Mouse (Mus musculus) heart, embryonic 12.5 days (tissue): Measurements from ENCODE around the gene Znrd1as. TPM values are rescaled to one million over a fixed set of nuclear protein-coding genes. Genes with fewer than 3 reads are reported as not detected.
A peak's percentile ranks its signal among the peaks of the same experiment; 100 is the strongest.

Experiments used
- ATAC-seq: fragments of 200-750 bp; cut with Nextera tagmentation; 2 replicates; pipeline ENCODE4 v1.8.0; 2017; ENCODE audit warnings: moderate TSS enrichment, moderate library complexity; ENCODE audit not compliant: insufficient number of reproducible peaks, low FRiP score
- H3K27ac ChIP-seq: fragments of 300-500 bp; sonication (generic); 2 replicates; pipeline ENCODE4 v1.5.1; 2016; ENCODE audit warnings: mild to moderate bottlenecking, moderate library complexity; ENCODE audit not compliant: poor library complexity, severe bottlenecking
- H3K27me3 ChIP-seq: fragments of 300-500 bp; sonication (generic); replicated peaks from 2 replicates; pipeline ENCODE4 v1.6.1; 2016; ENCODE audit warnings: mild to moderate bottlenecking, moderate library complexity
- H3K36me3 ChIP-seq: fragments of 300-500 bp; sonication (generic); 2 replicates; pipeline ENCODE4 v1.6.1; 2016; ENCODE audit warnings: mild to moderate bottlenecking, moderate library complexity
- H3K4me1 ChIP-seq: fragments of 300-500 bp; sonication (generic); replicated peaks from 2 replicates; pipeline ENCODE4 v1.6.1; 2016; ENCODE audit warnings: mild to moderate bottlenecking
- H3K4me2 ChIP-seq: fragments of 300-500 bp; sonication (generic); 2 replicates; pipeline ENCODE4 v1.6.1; 2016; ENCODE audit warnings: mild to moderate bottlenecking, moderate library complexity
- H3K4me3 ChIP-seq: fragments of 300-500 bp; sonication (generic); 2 replicates; pipeline ENCODE4 v1.5.1; 2016; ENCODE audit warnings: mild to moderate bottlenecking
- H3K9ac ChIP-seq: fragments of 300-500 bp; sonication (generic); 2 replicates; pipeline ENCODE4 v1.6.1; 2016; ENCODE audit warnings: mild to moderate bottlenecking, moderate library complexity
- H3K9me3 ChIP-seq: fragments of 300-500 bp; sonication (generic); replicated peaks from 2 replicates; pipeline ENCODE4 v1.6.1; 2016; ENCODE audit warnings: mild to moderate bottlenecking, moderate library complexity
- WGBS: fragments of 180-500 bp; shearing (Covaris S2); methylation state at CpG from one replicate; pipeline ENCODE4 v1.1.7; 2016; 5-methylcytosine and 5-hydroxymethylcytosine counted together
- polyA plus RNA-seq: library from polyadenylated mRNA; unstranded; fragments of >200 nt; fragmentation: Nextera tagmentation; extraction: Ambion mirVana; gene quantifications from 2 replicates; pipeline ENCODE4 v1.2.1, GENCODE M21; 2016

The Znrd1as gene
- polyA plus RNA-seq, 1 experiment from 2014 or later, result 6.7 TPM

GRCm38 (mm10) chr17:36931130-36931529 lies 27.3 kb upstream of the Znrd1as start:
- no peak overlapping the region for H3K9ac ChIP-seq
- H3K27ac ChIP-seq, result no peak overlapping the region
- H3K9me3 ChIP-seq, result no peaks in the 10 kb centered on the region
- peaks cover 7% of the 10 kb centered on the region; the same call in 1 of the 2 replicates for H3K4me1 ChIP-seq
- no peak overlapping the region for H3K4me3 ChIP-seq
- H3K36me3 ChIP-seq, result no peaks in the 10 kb centered on the region
- WGBS, result 72% methylated on average over 4 of the region's 4 CpGs
- ATAC-seq, result no peak
- no peak overlapping the region for H3K4me2 ChIP-seq
- 0 out of 2 replicates have a peak, but pooled peaks cover under 1% of the 10 kb centered on the region for H3K27me3 ChIP-seq

- Histone ChIP-seq H3K4me1 (peaks cover 7% of the 10 kb centered on the region; the same call in 1 of the 2 replicates), H3K36me3 (no peaks in the 10 kb centered on the region), H3K9me3 (no peaks in the 10 kb centered on the region), H3K4me3 (no peak overlapping the region), H3K9ac (no peak overlapping the region), H3K27ac (no peak overlapping the region), H3K4me2 (no peak overlapping the region), H3K27me3 (peaks cover 4% of the 10 kb centered on the region; the same call in 1 of the 2 replicates)
- WGBS, result 47% methylated on average over 2 of the region's 2 CpGs
- ATAC-seq, result no peak
Observed at GRCm38 (mm10) chr17:36931806-36932205, 26.6 kb upstream of the Znrd1as start.

GRCm38 (mm10) chr17:36938056-36938455 lies 20.3 kb upstream of the Znrd1as start:
- Histone ChIP-seq H3K9me3 (no peaks in the 10 kb centered on the region), H3K27me3 (peaks cover 36% of the 10 kb centered on the region), H3K4me2 (no peak overlapping the region), H3K4me3 (no peak overlapping the region), H3K27ac (no peak overlapping the region), H3K9ac (no peak overlapping the region), H3K4me1 (peaks cover 8% of the 10 kb centered on the region), H3K36me3 (no peaks in the 10 kb centered on the region)
- no peak for ATAC-seq
- 66% methylated on average over 2 of the region's 2 CpGs for WGBS

- ATAC-seq, result peak; percentile 26; the same call in 1 of the 2 replicates
- no peaks in the 10 kb centered on the region for H3K36me3 ChIP-seq
- WGBS, result 42% methylated on average over 10 of the region's 10 CpGs
- peak overlapping the region; percentile 75 for H3K4me2 ChIP-seq
- no peaks in the 10 kb centered on the region for H3K9me3 ChIP-seq
- peak overlapping the region; percentile 49 for H3K4me3 ChIP-seq
- peaks cover 13% of the 10 kb centered on the region for H3K4me1 ChIP-seq
- peaks cover 69% of the 10 kb centered on the region for H3K27me3 ChIP-seq
- no peak overlapping the region for H3K9ac ChIP-seq
- no peak overlapping the region for H3K27ac ChIP-seq
Observed at GRCm38 (mm10) chr17:36942391-36942790, 16.0 kb upstream of the Znrd1as start.

- Histone ChIP-seq H3K27ac (no peak within 1 kb of the TSS), H3K4me3 (peak within 1 kb of the TSS; percentile 49), H3K4me2 (peak within 1 kb of the TSS; percentile 75), H3K9me3 (no peaks in the 10 kb centered on the region), H3K4me1 (peaks cover 14% of the 10 kb centered on the region), H3K27me3 (peaks cover 69% of the 10 kb centered on the region), H3K9ac (peak within 1 kb of the TSS; percentile 42), H3K36me3 (no peaks in the 10 kb centered on the region)
- WGBS, result 2% methylated on average over 59 of the region's 59 CpGs
- no peak for ATAC-seq
Observed at GRCm38 (mm10) chr17:36942791-36943471, 15.5 kb upstream of the Znrd1as start, which contains the start of gene Rnf39. Gene Rnf39 (plus strand): TSS chr17:36942918.

- 21% methylated on average over 5 of the region's 5 CpGs for WGBS
- H3K4me2 ChIP-seq, result peak overlapping the region; percentile 75
- H3K27ac ChIP-seq, result no peak overlapping the region
- ATAC-seq, result no peak
- no peak overlapping the region for H3K9ac ChIP-seq
- H3K4me3 ChIP-seq, result peak overlapping the region; percentile 49; the same call in 1 of the 2 replicates
- H3K4me1 ChIP-seq, result peaks cover 14% of the 10 kb centered on the region
- H3K36me3 ChIP-seq, result peaks cover 5% of the 10 kb centered on the region
- peaks cover 69% of the 10 kb centered on the region for H3K27me3 ChIP-seq
- no peaks in the 10 kb centered on the region for H3K9me3 ChIP-seq
Observed at GRCm38 (mm10) chr17:36943691-36944090, 14.7 kb upstream of the Znrd1as start.

GRCm38 (mm10) chr17:36944121-36944775 lies 14.1 kb upstream of the Znrd1as start:
- H3K36me3 ChIP-seq, result peaks cover 10% of the 10 kb centered on the region
- WGBS, result 23% methylated on average over 7 of the region's 9 CpGs
- H3K4me3 ChIP-seq, result no peak overlapping the region
- no peak overlapping the region for H3K9ac ChIP-seq
- no peak for ATAC-seq
- H3K4me1 ChIP-seq, result peaks cover 14% of the 10 kb centered on the region
- H3K27ac ChIP-seq, result no peak overlapping the region
- no peak overlapping the region for H3K4me2 ChIP-seq
- H3K27me3 ChIP-seq, result peaks cover 69% of the 10 kb centered on the region
- no peaks in the 10 kb centered on the region for H3K9me3 ChIP-seq

GRCm38 (mm10) chr17:36947051-36947819 lies 11.2 kb upstream of the Znrd1as start:
- Histone ChIP-seq H3K4me1 (peaks cover 24% of the 10 kb centered on the region), H3K27me3 (peaks cover 46% of the 10 kb centered on the region), H3K9me3 (no peaks in the 10 kb centered on the region), H3K36me3 (peaks cover 14% of the 10 kb centered on the region), H3K27ac (no peak overlapping the region), H3K4me2 (peak overlapping the region; percentile 93), H3K4me3 (peak overlapping the region; percentile 48), H3K9ac (peak overlapping the region; percentile 73)
- 2% methylated on average over 62 of the region's 62 CpGs for WGBS
- no peak for ATAC-seq

GRCm38 (mm10) chr17:36948286-36948685 lies 10.1 kb upstream of the Znrd1as start:
- H3K27me3 ChIP-seq, result peaks cover 35% of the 10 kb centered on the region
- no peak overlapping the region for H3K9ac ChIP-seq
- H3K4me3 ChIP-seq, result no peak overlapping the region
- H3K36me3 ChIP-seq, result peaks cover 14% of the 10 kb centered on the region
- peaks cover 14% of the 10 kb centered on the region for H3K4me1 ChIP-seq
- H3K4me2 ChIP-seq, result no peak overlapping the region
- 78% methylated on average over 1 of the region's 1 CpGs for WGBS
- no peak overlapping the region for H3K27ac ChIP-seq
- no peak for ATAC-seq
- no peaks in the 10 kb centered on the region for H3K9me3 ChIP-seq

GRCm38 (mm10) chr17:36949265-36949664 lies 9.1 kb upstream of the Znrd1as start:
- no peak for ATAC-seq
- Histone ChIP-seq H3K9ac (no peak overlapping the region), H3K27me3 (peaks cover 25% of the 10 kb centered on the region), H3K4me2 (no peak overlapping the region), H3K9me3 (no peaks in the 10 kb centered on the region), H3K4me3 (no peak overlapping the region), H3K27ac (no peak overlapping the region), H3K36me3 (peaks cover 14% of the 10 kb centered on the region), H3K4me1 (peaks cover 12% of the 10 kb centered on the region)
- WGBS, result 91% methylated on average over 8 of the region's 8 CpGs
